Mouse (Mus musculus) layer of hippocampus, adult 9-10 months (tissue): ENCODE measurements around the gene Ndufs1.

ENCODE experiments used
- DNase-seq: peaks from one replicate; pipeline ENCODE4 v3.0.0; 2022; ENCODE audit warnings: low spot score

Gene Ndufs1

GRCm38 (mm10) chr1:63115540-63115939 lies 61.1 kb downstream of the Ndufs1 start:
- DNase-seq, result no peak

- DNase-seq, result no peak
These were observed 61.5 kb downstream of the Ndufs1 start for GRCm38 (mm10) chr1:63115096-63115495.

GRCm38 (mm10) chr1:63114136-63114781 lies 62.4 kb downstream of the Ndufs1 start, which contains the start of gene Ino80d:
Gene Ino80d, minus strand, starts transcription at chr1:63114667.
- peak; percentile 74 for DNase-seq

- DNase-seq, result no peak
These were observed 63.1 kb downstream of the Ndufs1 start for GRCm38 (mm10) chr1:63113274-63114135.

GRCm38 (mm10) chr1:63112865-63113261 lies 63.8 kb downstream of the Ndufs1 start:
- DNase-seq, result no peak

GRCm38 (mm10) chr1:63112151-63112864 lies 64.3 kb downstream of the Ndufs1 start:
- DNase-seq, result no peak

- no peak for DNase-seq
These were observed 65.9 kb downstream of the Ndufs1 start for GRCm38 (mm10) chr1:63110536-63111285.

- no peak for DNase-seq
These were observed 68.9 kb downstream of the Ndufs1 start for GRCm38 (mm10) chr1:63107614-63108327.

- DNase-seq, result no peak
These were observed 73.7 kb downstream of the Ndufs1 start for GRCm38 (mm10) chr1:63102758-63103451.

GRCm38 (mm10) chr1:63100196-63100595 lies 76.4 kb downstream of the Ndufs1 start:
- no peak for DNase-seq

- no peak for DNase-seq
These were observed 77.8 kb downstream of the Ndufs1 start for GRCm38 (mm10) chr1:63098831-63099230.

GRCm38 (mm10) chr1:63096071-63096470 lies 80.6 kb downstream of the Ndufs1 start:
- no peak for DNase-seq
